Mouse (Mus musculus) small intestine, adult 2 months (tissue): Measurements from ENCODE around the gene Prg3. TPM values are rescaled to one million over a fixed set of nuclear protein-coding genes. Genes with fewer than 3 reads are reported as not detected.

ENCODE experiments used
- H3K27ac ChIP-seq: fragments of 200-500 bp; 2 replicates; pipeline ENCODE4 v1.5.1; 2012; ENCODE audit warnings: low read depth, low read length, control low read depth, inconsistent platforms; ENCODE audit not compliant: insufficient read depth
- H3K27me3 ChIP-seq: fragments of 200-500 bp; 2 replicates; pipeline ENCODE4 v1.6.1; 2012; ENCODE audit warnings: mild to moderate bottlenecking, moderate library complexity, low read length, inconsistent platforms; ENCODE audit not compliant: control insufficient read depth, insufficient read depth
- H3K36me3 ChIP-seq: fragments of 200-500 bp; 2 replicates; pipeline ENCODE4 v1.6.1; 2012; ENCODE audit warnings: mild to moderate bottlenecking, low read length, control low read depth, inconsistent platforms; ENCODE audit not compliant: control insufficient read depth, insufficient read depth
- H3K4me1 ChIP-seq: fragments of 200-500 bp; 2 replicates; pipeline ENCODE4 v1.6.1; 2012; ENCODE audit warnings: low read length, inconsistent platforms, mixed read lengths; ENCODE audit not compliant: control insufficient read depth, insufficient read depth, insufficient read length
- H3K4me3 ChIP-seq: fragments of 200-500 bp; 2 replicates; pipeline ENCODE4 v1.5.1; 2012; ENCODE audit warnings: low read depth, mild to moderate bottlenecking, control low read depth, inconsistent platforms, low read length, moderate library complexity
- CTCF ChIP-seq: fragments of 200-500 bp; IDR thresholded peaks from 2 replicates; pipeline ENCODE4 v1.5.1; 2012; ENCODE audit warnings: low read depth, mild to moderate bottlenecking, control low read depth, inconsistent platforms, low read length, moderate library complexity, mixed read lengths; ENCODE audit not compliant: insufficient replicate concordance, insufficient read length; ENCODE audit errors: extremely low read depth
- POLR2A ChIP-seq: fragments of 200-500 bp; IDR thresholded peaks from 2 replicates; pipeline ENCODE4 v1.6.1; 2012; ENCODE audit warnings: low read depth, mild to moderate bottlenecking, control low read depth, inconsistent platforms, low read length, moderate library complexity
- WGBS: fragments of 180-500 bp; shearing (Covaris S2); methylation state at CpG from one replicate; pipeline ENCODE4 v1.1.7; 2018; 5-methylcytosine and 5-hydroxymethylcytosine counted together
- polyA plus RNA-seq: library from polyadenylated mRNA; depleted of rRNA; stranded (reverse); fragments of >200 nt; gene quantifications from 2 replicates; pipeline ENCODE4 v1.2.3, GENCODE M21; 2012; rRNA removed

The Prg3 gene
- polyA plus RNA-seq, 1 experiment = not detected

DNA sequence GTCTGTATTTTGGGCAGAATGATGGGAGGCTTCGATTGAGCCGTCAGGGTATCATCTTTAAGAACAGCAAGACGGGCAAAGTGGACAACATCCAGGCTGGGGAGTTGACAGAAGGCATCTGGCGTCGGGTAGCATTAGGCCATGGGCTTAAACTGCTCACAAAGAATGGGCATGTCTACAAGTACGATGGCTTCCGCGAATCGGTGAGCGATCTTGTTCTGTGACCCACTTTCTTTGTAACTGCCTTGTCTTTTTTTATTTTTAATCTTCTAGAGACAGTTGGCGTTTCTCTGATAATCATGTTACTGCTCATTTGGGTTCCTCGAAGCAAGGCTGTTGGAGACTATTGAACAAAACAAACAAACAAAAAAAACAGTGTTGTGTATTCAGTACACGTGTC, 50.3 kb downstream of the Prg3 start:
- H3K36me3 ChIP-seq = peaks cover 38% of the 10 kb centered on the region
- no peak overlapping the region for H3K4me3 ChIP-seq

More for the DNA sequence above, 50.3 kb downstream of the Prg3 start:
- Histone ChIP-seq H3K27ac (no peak overlapping the region), H3K4me1 (peaks cover 8% of the 10 kb centered on the region; the same call in 1 of the 2 replicates), H3K27me3 (no peaks in the 10 kb centered on the region)
- WGBS = 81% methylated on average over 13 of the region's 13 CpGs
- TF ChIP-seq POLR2A (no peak), CTCF (no peak)

Other genes starting within 250 kb of the Prg3 start
- gene Gm19426, start 244.6 kb upstream of the Prg3 start, polyA plus RNA-seq = 0.18 and 0.25 TPM in 2 replicates
- 66.5 and 97.6 TPM in 2 replicates for gene Serping1, start 212.8 kb upstream of the Prg3 start, polyA plus RNA-seq
- gene Ube2l6, start 189.4 kb upstream of the Prg3 start, polyA plus RNA-seq = 28.6 and 85.7 TPM in 2 replicates
- 0.06 TPM in 1 of 2 replicates, not detected in the other for gene Smtnl1, start 165.6 kb upstream of the Prg3 start, polyA plus RNA-seq
- gene Timm10, start 161.2 kb upstream of the Prg3 start, polyA plus RNA-seq = 28.6 and 32.0 TPM in 2 replicates
- 1.8 and 4.4 TPM in 2 replicates for gene Slc43a1, start 149.4 kb upstream of the Prg3 start, polyA plus RNA-seq
- 4.8 and 11.8 TPM in 2 replicates for gene Rtn4rl2, start 101.5 kb upstream of the Prg3 start, polyA plus RNA-seq
- gene Slc43a3, start 51.6 kb upstream of the Prg3 start, polyA plus RNA-seq = 14.4 and 31.1 TPM in 2 replicates
- 0.49 and 1.1 TPM in 2 replicates for gene Prg2, start 7.8 kb upstream of the Prg3 start, polyA plus RNA-seq
- gene Ssrp1, start 49.0 kb downstream of the Prg3 start, polyA plus RNA-seq = 27.0 and 47.2 TPM in 2 replicates
- 0.16 and 0.17 TPM in 2 replicates for gene P2rx3, start 49.2 kb downstream of the Prg3 start, polyA plus RNA-seq
- gene Tnks1bp1, start 59.8 kb downstream of the Prg3 start, polyA plus RNA-seq = 29.6 and 36.9 TPM in 2 replicates
- 2.7 and 4.7 TPM in 2 replicates for gene Aplnr, start 148.0 kb downstream of the Prg3 start, polyA plus RNA-seq
- gene Lrrc55, start 209.0 kb downstream of the Prg3 start, polyA plus RNA-seq = 0.84 and 1.5 TPM in 2 replicates